Mouse (Mus musculus) cortical plate, adult 2 months (tissue): ENCODE measurements around the gene Prkrip1.

ENCODE experiments used
- CTCF ChIP-seq: fragments of 200-500 bp; IDR thresholded peaks from 2 replicates; pipeline ENCODE4 v1.5.1; 2011; ENCODE audit warnings: mild to moderate bottlenecking, control low read depth, low read length; ENCODE audit not compliant: insufficient read depth; ENCODE audit errors: extremely low read depth
- POLR2A ChIP-seq: fragments of 200-500 bp; IDR thresholded peaks from 2 replicates; pipeline ENCODE4 v1.6.1; 2011; ENCODE audit warnings: mild to moderate bottlenecking, low read length, control low read depth; ENCODE audit not compliant: insufficient read depth; ENCODE audit errors: extremely low read depth

- no peak for TF ChIP-seq CTCF
- no peak for TF ChIP-seq POLR2A
Observed at GRCm38 (mm10) chr5:136245541-136246451, 47.0 kb upstream of the Prkrip1 start.
